ENCODE assay signal across 14 mouse cellular contexts in the genomic region with DNA sequence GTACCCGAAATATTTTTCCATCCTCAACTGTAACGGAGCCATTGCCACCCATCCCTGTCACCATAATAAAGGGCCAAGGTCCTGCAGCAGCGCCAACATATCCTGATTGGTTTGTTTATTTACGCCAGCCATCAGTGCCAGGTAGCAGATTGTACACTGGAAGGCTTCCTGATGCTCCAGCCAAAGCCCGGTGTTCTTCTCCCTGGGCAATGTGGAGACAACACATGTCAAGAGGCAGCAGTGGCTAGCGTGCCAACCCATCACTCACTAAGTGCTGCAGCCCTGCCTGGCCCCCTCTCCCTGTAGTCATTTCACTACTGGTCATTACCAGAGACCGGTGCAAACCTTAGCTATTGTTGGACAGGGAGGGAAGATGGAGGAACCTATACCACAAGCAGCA.
A peak's percentile ranks its signal among the peaks of the same experiment; 100 is the strongest.
DNase-seq lines count a peak whose midpoint lies in the region; ATAC-seq lines count a peak whose summit lies in the region.
"Had no signal": no experiment of that assay in that cellular context is flagged by ENCODE, and none has a peak within 500 bp of the region (broad histone marks: within the 10 kb centered on the region; RNA-seq: fewer than 3 reads in every experiment).

No protein-coding gene starts in this region.

- no peak overlapping the region for H3K4me2 ChIP-seq in hindbrain, embryonic 13.5 days
- no peak overlapping the region for H3K4me2 ChIP-seq in midbrain, embryonic 16.5 days (ENCODE audit: low read length)
- H3K4me2 ChIP-seq in intestine, embryonic 16.5 days (ENCODE audit: low read depth, low read length), result no peak overlapping the region
- H3K4me2 ChIP-seq: heart, embryonic 15.5 days; liver, embryonic 11.5 days; neural tube, embryonic 12.5 days had no signal

- DNase-seq in hindbrain, embryonic 10.5 days (ENCODE audit: low spot score), result no peak
- DNase-seq in cerebellum, postnatal 10 days, result peak; percentile 90 to 94
- no peak for DNase-seq in kidney, adult 11 months
- DNase-seq: adrenal gland, adult 8-10 months; spleen, adult 18-20 months; thymus, postnatal 36 days had no signal

- H3K27ac ChIP-seq in hindbrain, embryonic 13.5 days, result peak overlapping the region; percentile 80
- H3K27ac ChIP-seq in hindbrain, embryonic 10.5 days, result no peak overlapping the region
- H3K27ac ChIP-seq in midbrain, embryonic 16.5 days (ENCODE audit: low read length), result peak overlapping the region; percentile 51
- H3K27ac ChIP-seq in intestine, embryonic 16.5 days (ENCODE audit: low read length), result no peak overlapping the region
- H3K27ac ChIP-seq: heart, embryonic 15.5 days; neural tube, embryonic 12.5 days had no signal

- 61% methylated on average over 7 of the region's 7 CpGs for WGBS in hindbrain, embryonic 13.5 days
- WGBS in hindbrain, embryonic 10.5 days, result 71% methylated on average over 7 of the region's 7 CpGs
- 69% methylated on average over 7 of the region's 7 CpGs for WGBS in midbrain, embryonic 16.5 days
- WGBS in intestine, embryonic 16.5 days, result 69% methylated on average over 7 of the region's 7 CpGs

- H3K27me3 ChIP-seq in hindbrain, embryonic 13.5 days, result no peaks in the 10 kb centered on the region
- H3K27me3 ChIP-seq in hindbrain, embryonic 10.5 days (ENCODE audit: insufficient read depth, poor library complexity, severe bottlenecking), result no peaks in the 10 kb centered on the region
- H3K27me3 ChIP-seq in midbrain, embryonic 16.5 days (ENCODE audit: control insufficient read depth, insufficient read depth, low read depth, low read length), result no peaks in the 10 kb centered on the region
- no peaks in the 10 kb centered on the region for H3K27me3 ChIP-seq in intestine, embryonic 16.5 days (replicated peaks; ENCODE audit: control insufficient read depth, insufficient read depth, low read length)
- H3K27me3 ChIP-seq: heart, embryonic 15.5 days; neural tube, embryonic 12.5 days had no signal

- no peak overlapping the region for H3K4me3 ChIP-seq in hindbrain, embryonic 13.5 days
- no peak overlapping the region for H3K4me3 ChIP-seq in hindbrain, embryonic 10.5 days
- H3K4me3 ChIP-seq in midbrain, embryonic 16.5 days (ENCODE audit: low read depth, low read length), result no peak overlapping the region
- no peak overlapping the region for H3K4me3 ChIP-seq in intestine, embryonic 16.5 days (ENCODE audit: low read length)
- H3K4me3 ChIP-seq: heart, embryonic 15.5 days; neural tube, embryonic 12.5 days had no signal

- H3K9me3 ChIP-seq in hindbrain, embryonic 13.5 days, result no peaks in the 10 kb centered on the region
- no peaks in the 10 kb centered on the region for H3K9me3 ChIP-seq in hindbrain, embryonic 10.5 days
- no peaks in the 10 kb centered on the region for H3K9me3 ChIP-seq in midbrain, embryonic 16.5 days (replicated peaks; ENCODE audit: control insufficient read depth, low read length, poor library complexity, severe bottlenecking)
- H3K9me3 ChIP-seq in intestine, embryonic 16.5 days (ENCODE audit: control insufficient read depth, low read length), result no peaks in the 10 kb centered on the region
- H3K9me3 ChIP-seq: G1E; heart, embryonic 15.5 days; neural tube, embryonic 12.5 days had no signal

- H3K36me3 ChIP-seq in hindbrain, embryonic 13.5 days, result no peaks in the 10 kb centered on the region
- no peaks in the 10 kb centered on the region for H3K36me3 ChIP-seq in hindbrain, embryonic 10.5 days
- H3K36me3 ChIP-seq in midbrain, embryonic 16.5 days (ENCODE audit: control insufficient read depth, insufficient read depth, low read length), result no peaks in the 10 kb centered on the region
- no peaks in the 10 kb centered on the region for H3K36me3 ChIP-seq in intestine, embryonic 16.5 days (ENCODE audit: control insufficient read depth, insufficient read depth, low read length)
- H3K36me3 ChIP-seq: G1E; heart, embryonic 15.5 days; neural tube, embryonic 12.5 days had no signal

- H3K4me1 ChIP-seq in hindbrain, embryonic 13.5 days (replicated peaks), result peaks cover 22% of the 10 kb centered on the region
- peaks cover 14% of the 10 kb centered on the region for H3K4me1 ChIP-seq in hindbrain, embryonic 10.5 days (replicated peaks)
- peaks cover 15% of the 10 kb centered on the region; the same call in 1 of the 2 replicates for H3K4me1 ChIP-seq in midbrain, embryonic 16.5 days (ENCODE audit: control insufficient read depth, insufficient read depth, low read length)
- no peaks in the 10 kb centered on the region for H3K4me1 ChIP-seq in intestine, embryonic 16.5 days (ENCODE audit: control insufficient read depth, insufficient read depth, low read length)
- H3K4me1 ChIP-seq: heart, embryonic 15.5 days had no signal

- ATAC-seq in hindbrain, embryonic 13.5 days (ENCODE audit: low FRiP score), result 0 out of 2 replicates have a peak, but pooled peaks have one; percentile 21
- ATAC-seq in cerebellum, adult (ENCODE audit: insufficient number of reproducible peaks, low FRiP score, low TSS enrichment), result peak; percentile 89
- peak; percentile 67 for ATAC-seq in midbrain, embryonic 16.5 days
- ATAC-seq in intestine, embryonic 16.5 days, result no peak

- no peak overlapping the region for H3K9ac ChIP-seq in hindbrain, embryonic 13.5 days
- H3K9ac ChIP-seq in midbrain, embryonic 16.5 days (ENCODE audit: low read depth, low read length), result no peak overlapping the region
- no peak overlapping the region for H3K9ac ChIP-seq in intestine, embryonic 16.5 days (ENCODE audit: low read depth, low read length)
- H3K9ac ChIP-seq: heart, embryonic 15.5 days; neural tube, embryonic 12.5 days had no signal

Comparison
In these comparisons a context has a peak if more than half of its experiments do, and no peak if none do; other contexts are left out.
1. H3K27ac ChIP-seq: peak in hindbrain, embryonic 13.5 days (single experiment) and midbrain, embryonic 16.5 days (single experiment); none in hindbrain, embryonic 10.5 days (single experiment) and intestine, embryonic 16.5 days (single experiment).
2. DNase-seq: peak in cerebellum, postnatal 10 days (2 of 2); none in hindbrain, embryonic 10.5 days (single experiment) and kidney, adult 11 months (single experiment).